In the genomic region with DNA sequence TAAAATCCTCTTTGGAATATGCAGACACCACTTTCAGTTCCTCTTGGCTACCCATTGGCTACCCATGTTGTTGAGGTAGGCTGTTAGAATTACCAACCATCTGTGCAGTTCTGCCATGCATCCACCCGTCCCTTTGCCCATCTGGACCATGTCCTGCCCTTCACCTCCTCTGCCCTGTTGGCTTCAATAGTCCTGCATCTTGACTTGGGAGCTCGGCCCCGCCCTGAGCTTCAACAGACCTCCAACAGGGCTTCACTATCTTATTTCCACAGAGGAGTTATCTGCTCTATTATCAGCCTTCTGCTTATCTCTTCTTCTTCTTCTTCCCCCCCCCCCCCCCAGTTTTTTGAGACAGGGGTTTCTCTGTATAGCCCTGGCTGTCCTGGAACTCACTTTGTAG, we compare ENCODE assay signal across 19 mouse cellular contexts. TPM values are rescaled to one million over a fixed set of nuclear protein-coding genes. Genes with fewer than 3 reads are reported as not detected.
DNase-seq lines count a peak whose midpoint lies in the region; ATAC-seq and TF ChIP-seq lines count a peak whose summit lies in the region.
"Had no signal": no experiment of that assay in that cellular context is flagged by ENCODE, and none has a peak within 500 bp of the region (broad histone marks: within the 10 kb centered on the region; RNA-seq: fewer than 3 reads in every experiment).

No protein-coding gene starts in this region.

- WGBS in liver, embryonic 15.5 days (ENCODE audit: insufficient replicate concordance) = 9% methylated on average over 3 of the region's 3 CpGs
- WGBS in forebrain, embryonic 13.5 days = 80% methylated on average over 3 of the region's 3 CpGs

- TF ChIP-seq POLR2A in MEL (IDR thresholded peaks at IDR 0.05; ENCODE audit: control insufficient read depth in 1 of 2, insufficient read depth in 1 of 2, low read depth in 1 of 2, low read length in 2 of 2, poor library complexity in 1 of 2) = no peak

- H3K27me3 ChIP-seq in MEL (ENCODE audit: control insufficient read depth in 1 of 2, insufficient read depth in 2 of 2, low read length in 2 of 2) = no peaks in the 10 kb centered on the region
- no peaks in the 10 kb centered on the region for H3K27me3 ChIP-seq in liver, embryonic 15.5 days
- H3K27me3 ChIP-seq in forebrain, embryonic 13.5 days = no peaks in the 10 kb centered on the region
- H3K27me3 ChIP-seq: embryonic facial prominence, embryonic 15.5 days; limb, embryonic 13.5 days had no signal

- H3K79me2 ChIP-seq in MEL (ENCODE audit: control insufficient read depth, insufficient read depth, low read length, poor library complexity) = peaks cover 11% of the 10 kb centered on the region

- ATAC-seq in granulocyte monocyte progenitor cell, adult 5-6 weeks (replicated peaks; ENCODE audit: poor library complexity, severe bottlenecking) = peak; percentile 26
- no peak for ATAC-seq in liver, embryonic 15.5 days (ENCODE audit: insufficient read depth)
- ATAC-seq in inflammation-experienced regulatory T-cells, adult 6 months = no peak
- ATAC-seq in forebrain, embryonic 13.5 days = no peak
- ATAC-seq: hindbrain, embryonic 16.5 days had no signal

- no peak for TF ChIP-seq CTCF in MEL (IDR thresholded peaks at IDR 0.05 in 2 of 3, conservative IDR thresholded peaks at IDR 0.05 in 1 of 3; ENCODE audit: control insufficient read depth in 1 of 3, insufficient read depth in 1 of 3, low read depth in 2 of 3, low read length in 3 of 3, poor library complexity in 1 of 3, severe bottlenecking in 1 of 3)

- peak overlapping the region; percentile 16 for H3K9ac ChIP-seq in MEL (ENCODE audit: control insufficient read depth, low read depth, low read length, poor library complexity, severe bottlenecking)
- no peak overlapping the region for H3K9ac ChIP-seq in liver, embryonic 15.5 days
- H3K9ac ChIP-seq in forebrain, embryonic 13.5 days = no peak overlapping the region
- H3K9ac ChIP-seq: embryonic facial prominence, embryonic 15.5 days; limb, embryonic 13.5 days had no signal

- H3K27ac ChIP-seq in MEL (ENCODE audit: control insufficient read depth, low read depth, low read length) = peak overlapping the region; percentile 67
- peak overlapping the region; percentile 100 for H3K27ac ChIP-seq in liver, embryonic 15.5 days (replicated peaks)
- no peak overlapping the region for H3K27ac ChIP-seq in forebrain, embryonic 13.5 days
- H3K27ac ChIP-seq: embryonic facial prominence, embryonic 15.5 days; forebrain, embryonic 10.5 days; limb, embryonic 13.5 days had no signal

- H3K4me1 ChIP-seq in MEL (ENCODE audit: control insufficient read depth in 1 of 2, insufficient read depth in 2 of 2, low read length in 2 of 2) = peaks cover 34 to 60% of the 10 kb centered on the region in 2 experiments
- peaks cover 75% of the 10 kb centered on the region for H3K4me1 ChIP-seq in liver, embryonic 15.5 days (replicated peaks)
- peaks cover 19% of the 10 kb centered on the region for H3K4me1 ChIP-seq in forebrain, embryonic 13.5 days

- H3K36me3 ChIP-seq in MEL (ENCODE audit: control insufficient read depth in 1 of 2, insufficient read depth in 2 of 2, low read length in 2 of 2) = peaks cover 6 to 33% of the 10 kb centered on the region in 2 experiments; a peak in 3 of 4 replicates
- H3K36me3 ChIP-seq in liver, embryonic 15.5 days (replicated peaks) = peaks cover 9% of the 10 kb centered on the region
- H3K36me3 ChIP-seq in forebrain, embryonic 13.5 days (ENCODE audit: poor library complexity, severe bottlenecking) = peaks cover 7% of the 10 kb centered on the region
- H3K36me3 ChIP-seq: embryonic facial prominence, embryonic 15.5 days had no signal

- H3K4me2 ChIP-seq in liver, embryonic 15.5 days = 0 out of 2 replicates have a peak overlapping the region, but pooled peaks have one; percentile 23
- no peak overlapping the region for H3K4me2 ChIP-seq in forebrain, embryonic 13.5 days
- H3K4me2 ChIP-seq: embryonic facial prominence, embryonic 15.5 days; limb, embryonic 13.5 days had no signal

- TF ChIP-seq RAD21 in MEL (IDR thresholded peaks at IDR 0.05; ENCODE audit: low read depth, low read length) = no peak

- no peaks in the 10 kb centered on the region for H3K9me3 ChIP-seq in MEL (replicated peaks; ENCODE audit: insufficient read depth, low read length)
- no peaks in the 10 kb centered on the region for H3K9me3 ChIP-seq in liver, embryonic 15.5 days (replicated peaks)
- no peaks in the 10 kb centered on the region for H3K9me3 ChIP-seq in forebrain, embryonic 13.5 days (replicated peaks)
- H3K9me3 ChIP-seq: embryonic facial prominence, embryonic 15.5 days; forebrain, embryonic 10.5 days; limb, embryonic 13.5 days had no signal

- peak in 1 of 2 experiments; percentile 79; a peak in 3 of 4 replicates for TF ChIP-seq EP300 in MEL (IDR thresholded peaks at IDR 0.05; ENCODE audit: low read depth in 1 of 2, low read length in 2 of 2)

- H3K4me3 ChIP-seq in MEL (ENCODE audit: control insufficient read depth in 1 of 2, insufficient read depth in 1 of 2, low read depth in 2 of 2, low read length in 2 of 2) = peak overlapping the region in 1 of 2 experiments; percentile 26; a peak in 1 of 4 replicates
- H3K4me3 ChIP-seq in liver, embryonic 15.5 days (replicated peaks) = no peak overlapping the region
- H3K4me3 ChIP-seq in forebrain, embryonic 13.5 days = no peak overlapping the region
- H3K4me3 ChIP-seq: embryonic facial prominence, embryonic 15.5 days; forebrain, embryonic 10.5 days; limb, embryonic 13.5 days; myocyte had no signal

- peak; percentile 58 for DNase-seq in MEL (ENCODE audit: low read depth, low spot score)
- no peak for DNase-seq in cerebellum, adult 9-10 months
- DNase-seq in adrenal gland, postnatal 10 days = no peak
- DNase-seq: cerebellum, postnatal 10 days; gastrocnemius, postnatal 25 days; kidney, adult 11 months; midbrain, embryonic 14.5 days had no signal

TF ChIP-seq in MEL, 35 proteins besides CTCF, POLR2A, EP300 and RAD21:
- TF ChIP-seq TCF12 (IDR thresholded peaks at IDR 0.05; ENCODE audit: low read depth, low read length) (peak; percentile 92), HCFC1 (IDR thresholded peaks at IDR 0.05; ENCODE audit: low read depth, low read length) (no peak), E2F4 (IDR thresholded peaks at IDR 0.05; ENCODE audit: borderline replicate concordance, low read depth, low read length) (no peak), ETS1 (IDR thresholded peaks at IDR 0.05; ENCODE audit: low read depth, low read length) (peak; percentile 50), TAL1 (IDR thresholded peaks at IDR 0.05; ENCODE audit: low read length) (peak; percentile 22; the same call in 1 of the 2 replicates), GATA1 (IDR thresholded peaks at IDR 0.05; ENCODE audit: low read depth, low read length) (peak; percentile 75)

RNA-seq across cellular contexts. Expression of a gene that starts 2.4 kb away (rescaled TPM):
- total RNA-seq in MEL (2012; rRNA removed) = 58.5 and 64.7 TPM in 2 replicates
- 100 to 1,000 TPM in 1 of 2 experiments, not detected in 1; 115 TPM for polyA plus RNA-seq in MEL (2012; ENCODE audit: insufficient read depth in 1 of 2, insufficient read length in 2 of 2, low read depth in 1 of 2, low replicate concordance in 2 of 2, missing spikeins in 1 of 2)
- 136 and 149 TPM in 2 replicates for total RNA-seq in granulocyte monocyte progenitor cell, adult 5-6 weeks (2014; fragmentation: Nextera tagmentation)
- 263 and 287 TPM in 2 replicates for total RNA-seq in granulocyte monocyte progenitor cell, adult 5-6 weeks (2017)
- polyA plus RNA-seq in liver, embryonic 15.5 days (2015; fragmentation: Nextera tagmentation; extraction: Ambion mirVana) = 70.6 and 79.4 TPM in 2 replicates
- 100 to 1,000 TPM; 542 to 558 (median 542) TPM for polyA plus RNA-seq in inflammation-experienced regulatory T-cells, adult 6 months (2017; shearing (Covaris generic))
- polyA plus RNA-seq in forebrain, embryonic 13.5 days (2015; fragmentation: Nextera tagmentation; extraction: Ambion mirVana) = 161 and 176 TPM in 2 replicates
- total RNA-seq in adrenal gland, postnatal 10 days (2021) = 100 to 1,000 TPM; 169 to 183 TPM

RNA-seq across cellular contexts. Expression of a gene that starts 6.2 kb away (rescaled TPM):
- 58.1 and 59.5 TPM in 2 replicates for total RNA-seq in MEL (2012; rRNA removed)
- 100 to 1,000 TPM in 1 of 2 experiments, not detected in 1; 110 TPM for polyA plus RNA-seq in MEL (2012; ENCODE audit: insufficient read depth in 1 of 2, insufficient read length in 2 of 2, low read depth in 1 of 2, low replicate concordance in 2 of 2, missing spikeins in 1 of 2)
- 476 and 614 TPM in 2 replicates for total RNA-seq in granulocyte monocyte progenitor cell, adult 5-6 weeks (2014; fragmentation: Nextera tagmentation)
- 134 and 184 TPM in 2 replicates for total RNA-seq in granulocyte monocyte progenitor cell, adult 5-6 weeks (2017)
- 280 and 309 TPM in 2 replicates for polyA plus RNA-seq in liver, embryonic 15.5 days (2015; fragmentation: Nextera tagmentation; extraction: Ambion mirVana)
- 100 to 1,000 TPM; 184 to 307 (median 297) TPM for polyA plus RNA-seq in inflammation-experienced regulatory T-cells, adult 6 months (2017; shearing (Covaris generic))
- 474 and 488 TPM in 2 replicates for polyA plus RNA-seq in forebrain, embryonic 13.5 days (2015; fragmentation: Nextera tagmentation; extraction: Ambion mirVana)
- total RNA-seq in adrenal gland, postnatal 10 days (2021) = 100 to 1,000 TPM; 250 to 386 TPM

RNA-seq across cellular contexts. Expression of a gene that starts 13.5 kb away (rescaled TPM):
- 94.1 and 103 TPM in 2 replicates for total RNA-seq in MEL (2012; rRNA removed)
- polyA plus RNA-seq in MEL (2012; ENCODE audit: insufficient read depth in 1 of 2, insufficient read length in 2 of 2, low read depth in 1 of 2, low replicate concordance in 2 of 2, missing spikeins in 1 of 2) = 100 to 1,000 TPM in 1 of 2 experiments, 10 to 100 TPM in 1; 94.6 to 165 TPM
- 43.5 and 50.5 TPM in 2 replicates for total RNA-seq in granulocyte monocyte progenitor cell, adult 5-6 weeks (2014; fragmentation: Nextera tagmentation)
- 180 and 201 TPM in 2 replicates for total RNA-seq in granulocyte monocyte progenitor cell, adult 5-6 weeks (2017)
- polyA plus RNA-seq in liver, embryonic 15.5 days (2015; fragmentation: Nextera tagmentation; extraction: Ambion mirVana) = 46.4 and 50.2 TPM in 2 replicates
- 100 to 1,000 TPM; 206 to 224 (median 212) TPM for polyA plus RNA-seq in inflammation-experienced regulatory T-cells, adult 6 months (2017; shearing (Covaris generic))
- polyA plus RNA-seq in forebrain, embryonic 13.5 days (2015; fragmentation: Nextera tagmentation; extraction: Ambion mirVana) = 74.8 and 79.1 TPM in 2 replicates
- 10 to 100 TPM; 73.1 to 74.6 TPM for total RNA-seq in adrenal gland, postnatal 10 days (2021)

RNA-seq across cellular contexts. Expression of a gene that starts 52.9 kb away (rescaled TPM):
- 64.8 and 176 TPM in 2 replicates for total RNA-seq in MEL (2012; rRNA removed)
- polyA plus RNA-seq in MEL (2012; ENCODE audit: insufficient read depth in 1 of 2, insufficient read length in 2 of 2, low read depth in 1 of 2, low replicate concordance in 2 of 2, missing spikeins in 1 of 2) = 10 to 100 TPM in 1 of 2 experiments, not detected in 1; 49.9 TPM
- not detected in 2 replicates for total RNA-seq in granulocyte monocyte progenitor cell, adult 5-6 weeks (2014; fragmentation: Nextera tagmentation)
- total RNA-seq in granulocyte monocyte progenitor cell, adult 5-6 weeks (2017) = 0.22 TPM in 1 of 2 replicates, not detected in the other
- polyA plus RNA-seq in liver, embryonic 15.5 days (2015; fragmentation: Nextera tagmentation; extraction: Ambion mirVana) = 587 and 603 TPM in 2 replicates
- polyA plus RNA-seq in inflammation-experienced regulatory T-cells, adult 6 months (2017; shearing (Covaris generic)) = under 1 TPM in 2 of 3 experiments, not detected in 1; 0.31 to 0.36 TPM
- 1.5 TPM in 2 replicates for polyA plus RNA-seq in forebrain, embryonic 13.5 days (2015; fragmentation: Nextera tagmentation; extraction: Ambion mirVana)
- 1 to 10 TPM; 2.5 to 7.2 TPM for total RNA-seq in adrenal gland, postnatal 10 days (2021)
- total RNA-seq: gastrocnemius, postnatal 25 days; layer of hippocampus, postnatal 25 days; left cerebral cortex, postnatal 14 days had no signal
- polyA plus RNA-seq: large intestine, adult 2 months had no signal
